Mouse (Mus musculus) bone marrow, adult 2 months (tissue): ENCODE results near the gene Bin2.

Experiments used
- CTCF ChIP-seq: fragments of 200-500 bp; IDR thresholded peaks from 2 replicates; pipeline ENCODE4 v1.5.1; 2011; ENCODE audit warnings: low read length, control low read depth; ENCODE audit not compliant: control insufficient read depth, insufficient read depth
- POLR2A ChIP-seq: fragments of 200-500 bp; IDR thresholded peaks from 2 replicates; pipeline ENCODE4 v1.6.1; 2011; ENCODE audit warnings: low read depth, mild to moderate bottlenecking, control low read depth, low read length, borderline replicate concordance; ENCODE audit not compliant: control insufficient read depth

DNA sequence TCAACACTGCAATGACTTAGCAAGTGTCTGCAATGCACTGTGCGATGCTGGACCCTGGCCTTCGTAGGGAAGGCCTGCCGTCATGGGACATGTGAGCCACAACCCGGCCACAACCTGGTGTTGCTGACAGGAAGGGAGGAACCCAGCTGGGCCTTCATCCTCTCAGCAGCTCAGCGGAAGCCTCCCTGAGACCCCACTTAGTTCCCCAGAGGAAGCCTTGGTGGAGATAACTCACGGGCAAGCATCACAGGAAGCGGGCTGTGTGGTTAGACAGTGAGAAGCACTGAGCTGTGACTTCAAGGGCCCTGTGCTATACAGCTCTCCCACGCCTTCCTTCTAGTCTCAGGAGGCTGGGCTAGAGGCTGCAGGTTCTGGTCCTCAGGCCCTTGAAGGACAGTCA lies 36.9 kb upstream of the Bin2 start:
- TF ChIP-seq CTCF (no peak), POLR2A (no peak)
